Mouse (Mus musculus) megakaryocyte progenitor cell, adult 5-6 weeks (primary cell): ENCODE results near the gene Zc3h12b. TPM values are rescaled to one million over a fixed set of nuclear protein-coding genes. Genes with fewer than 3 reads are reported as not detected.
"Not testable (repeated sequence)": the region's sequence is repeated elsewhere in the genome, so short reads cannot be mapped to it uniquely, and the experiment has no call there.

Source experiments
- ATAC-seq: replicated peaks from 2 replicates; pipeline ENCODE4 v1.8.0; 2016; ENCODE audit warnings: mild to moderate bottlenecking, moderate TSS enrichment, inconsistent platforms; ENCODE audit not compliant: poor library complexity
- total RNA-seq, 2 experiments: library from RNA; stranded (forward) in 1 of 2; stranded (reverse) in 1 of 2; fragments of 157-497, 149-512 nt in 1 of 2; fragments of 200-1000 nt in 1 of 2; gene quantifications; 2 replicates each; pipeline versions ENCODE4 v1.2.3 to v1.2.4; 2015 to 2017

The Zc3h12b gene
- 1.2 and 1.6 TPM in 2 replicates for total RNA-seq (2015)
- total RNA-seq (2017), result 0.54 and 1.4 TPM in 2 replicates

GRCm38 (mm10) chrX:95711227-95712111, at the start of gene Zc3h12b:
Zc3h12b (plus strand) TSS chrX:95711678.
- ATAC-seq, result peak; percentile 99

- ATAC-seq, result no peak
Observed at GRCm38 (mm10) chrX:95682206-95682605, 29.3 kb upstream of the Zc3h12b start.

- peak; percentile 70 for ATAC-seq
Observed at GRCm38 (mm10) chrX:95687119-95687518, 24.4 kb upstream of the Zc3h12b start.

- ATAC-seq, result no peak
Observed at GRCm38 (mm10) chrX:95738253-95738652, 26.8 kb downstream of the Zc3h12b start.

- ATAC-seq, result no peak
Observed at GRCm38 (mm10) chrX:95795881-95796280, 84.4 kb downstream of the Zc3h12b start.

GRCm38 (mm10) chrX:95801790-95802189, 90.3 kb downstream of the Zc3h12b start:
- no peak for ATAC-seq

GRCm38 (mm10) chrX:95852806-95853205, 141.3 kb downstream of the Zc3h12b start:
- ATAC-seq, result no peak

- ATAC-seq, result no peak
Observed at GRCm38 (mm10) chrX:95881111-95881510, 169.6 kb downstream of the Zc3h12b start.

GRCm38 (mm10) chrX:95902716-95903115, 191.2 kb downstream of the Zc3h12b start:
- no peak for ATAC-seq

- ATAC-seq, result no peak
Observed at GRCm38 (mm10) chrX:95935481-95935880, 224.0 kb downstream of the Zc3h12b start.

GRCm38 (mm10) chrX:95945496-95945895, 234.0 kb downstream of the Zc3h12b start:
- ATAC-seq, result no peak

GRCm38 (mm10) chrX:95948135-95948534, 236.7 kb downstream of the Zc3h12b start:
- ATAC-seq, result no peak

- ATAC-seq, result peak; percentile 76
Observed at GRCm38 (mm10) chrX:95950776-95951175, 239.3 kb downstream of the Zc3h12b start.

GRCm38 (mm10) chrX:95956497-95957293, 245.2 kb downstream of the Zc3h12b start, which contains the start of gene Las1l:
Las1l (minus strand) TSS chrX:95956962.
- ATAC-seq, result peak; percentile 98

GRCm38 (mm10) chrX:95957461-95957860, 246.0 kb downstream of the Zc3h12b start:
- not testable (repeated sequence) for ATAC-seq

- no peak for ATAC-seq
Observed at GRCm38 (mm10) chrX:95963366-95963765, 251.9 kb downstream of the Zc3h12b start.

GRCm38 (mm10) chrX:95965036-95965435, 253.6 kb downstream of the Zc3h12b start:
- ATAC-seq, result no peak

GRCm38 (mm10) chrX:95967847-95968593, 256.5 kb downstream of the Zc3h12b start:
- ATAC-seq, result peak; percentile 74

GRCm38 (mm10) chrX:95968594-95968965, 257.1 kb downstream of the Zc3h12b start:
- ATAC-seq, result peak; percentile 86

GRCm38 (mm10) chrX:95969116-95969515, 257.6 kb downstream of the Zc3h12b start:
- no peak for ATAC-seq

- no peak for ATAC-seq
Observed at GRCm38 (mm10) chrX:95969936-95970335, 258.5 kb downstream of the Zc3h12b start.
